Mouse (Mus musculus) G1E (cell line): Measurements from ENCODE around the gene Gsdma3.

Experiments used
- CTCF ChIP-seq: IDR thresholded peaks from 2 replicates; pipeline ENCODE4 v1.5.1; 2012; ENCODE audit warnings: low read depth, low read length, inconsistent platforms, mixed read lengths
- GATA2 ChIP-seq: IDR thresholded peaks from 2 replicates; pipeline ENCODE4 v1.6.1; 2012; ENCODE audit warnings: low read depth, low read length, inconsistent platforms, borderline replicate concordance
- POLR2AphosphoS5 ChIP-seq: IDR thresholded peaks from 2 replicates; pipeline ENCODE4 v1.6.1; 2012; ENCODE audit warnings: low read depth, low read length, inconsistent platforms; ENCODE audit not compliant: insufficient replicate concordance
- TAL1 ChIP-seq: conservative IDR thresholded peaks from 2 replicates; pipeline ENCODE4 v1.6.1; 2012; ENCODE audit warnings: low read depth, low read length, inconsistent platforms, mixed read lengths

- no peak for TF ChIP-seq GATA2
- no peak for TF ChIP-seq CTCF
- no peak for TF ChIP-seq TAL1
- TF ChIP-seq POLR2AphosphoS5 = no peak
Measured at GRCm38 (mm10) chr11:98581286-98582029, 44.7 kb upstream of the Gsdma3 start.
